Mouse (Mus musculus) heart, embryonic 11.5 days (tissue): ENCODE measurements around the gene Eomes. TPM values are rescaled to one million over a fixed set of nuclear protein-coding genes. Genes with fewer than 3 reads are reported as not detected.
A peak's percentile ranks its signal among the peaks of the same experiment; 100 is the strongest.

ENCODE experiments used
- ATAC-seq: fragments of 200-750 bp; cut with Nextera tagmentation; replicated peaks from 2 replicates; pipeline ENCODE4 v1.8.0; 2017; ENCODE audit warnings: moderate library complexity; ENCODE audit not compliant: insufficient number of reproducible peaks, low FRiP score, low TSS enrichment
- H3K27ac ChIP-seq: fragments of 300-500 bp; sonication (generic); 2 replicates; pipeline ENCODE4 v1.5.1; 2014; ENCODE audit warnings: mild to moderate bottlenecking, low read depth, low read length
- H3K27me3 ChIP-seq: fragments of 300-500 bp; sonication (generic); 2 replicates; pipeline ENCODE4 v1.6.1; 2014; ENCODE audit warnings: mild to moderate bottlenecking, low read length, mixed read lengths; ENCODE audit not compliant: control insufficient read depth, insufficient read depth
- H3K36me3 ChIP-seq: fragments of 300-500 bp; sonication (generic); 2 replicates; pipeline ENCODE4 v1.6.1; 2014; ENCODE audit warnings: mild to moderate bottlenecking, low read length, moderate library complexity, mixed read lengths; ENCODE audit not compliant: control insufficient read depth, insufficient read depth
- H3K4me1 ChIP-seq: fragments of 300-500 bp; sonication (generic); 2 replicates; pipeline ENCODE4 v1.6.1; 2014; ENCODE audit warnings: low read length; ENCODE audit not compliant: control insufficient read depth, insufficient read depth
- H3K4me2 ChIP-seq: fragments of 300-500 bp; sonication (generic); 2 replicates; pipeline ENCODE4 v1.6.1; 2014; ENCODE audit warnings: mild to moderate bottlenecking, moderate library complexity
- H3K4me3 ChIP-seq: fragments of 300-500 bp; sonication (generic); 2 replicates; pipeline ENCODE4 v1.5.1; 2014; ENCODE audit warnings: low read depth, low read length
- H3K9ac ChIP-seq: fragments of 300-500 bp; sonication (generic); 2 replicates; pipeline ENCODE4 v1.6.1; 2014; ENCODE audit warnings: mild to moderate bottlenecking, low read depth, low read length, moderate library complexity
- H3K9me3 ChIP-seq: fragments of 300-500 bp; sonication (generic); replicated peaks from 2 replicates; pipeline ENCODE4 v1.6.1; 2016; ENCODE audit warnings: low read length; ENCODE audit not compliant: control insufficient read depth
- WGBS: fragments of 180-500 bp; shearing (Covaris S2); extraction: QIAGEN DNeasy Blood & Tissue Kit; methylation state at CpG from one replicate; pipeline ENCODE4 v1.1.7; 2014; ENCODE audit not compliant: insufficient replicate concordance; 5-methylcytosine and 5-hydroxymethylcytosine counted together
- polyA plus RNA-seq: library from polyadenylated mRNA; unstranded; fragments of >200 nt; fragmentation: Nextera tagmentation; extraction: Ambion mirVana; gene quantifications from 2 replicates; pipeline ENCODE4 v1.2.1, GENCODE M21; 2014

The Eomes gene
- polyA plus RNA-seq, 1 experiment from 2014 or later: 0.17 TPM

DNA sequence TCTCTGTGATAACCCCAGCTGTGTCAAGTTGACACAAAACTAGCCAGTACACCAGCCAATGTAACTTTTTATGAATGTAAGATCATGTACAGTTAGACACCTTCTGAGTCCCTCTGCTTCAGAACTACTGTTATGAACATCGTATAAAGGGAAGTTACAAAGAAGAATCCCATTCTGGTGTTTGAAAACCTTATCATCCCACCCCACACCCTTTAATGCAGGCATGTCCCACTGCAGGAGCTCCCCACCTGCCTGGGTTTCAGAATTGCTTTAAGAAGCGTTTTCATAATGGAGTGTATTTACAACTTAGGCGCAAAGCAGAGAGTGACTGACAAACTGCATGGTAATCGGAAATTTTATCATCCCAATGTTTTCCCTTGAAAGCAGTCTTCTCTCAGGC is 13.2 kb downstream of the Eomes start:
- Histone ChIP-seq H3K9me3 (no peaks in the 10 kb centered on the region), H3K27ac (no peak overlapping the region), H3K4me3 (no peak overlapping the region), H3K9ac (no peak overlapping the region), H3K27me3 (peaks cover 23% of the 10 kb centered on the region), H3K4me2 (no peak overlapping the region), H3K36me3 (no peaks in the 10 kb centered on the region), H3K4me1 (peaks cover 2% of the 10 kb centered on the region; the same call in 1 of the 2 replicates)
- ATAC-seq: no peak
- 76% methylated on average over 4 of the region's 4 CpGs for WGBS

- peaks cover 2% of the 10 kb centered on the region; the same call in 1 of the 2 replicates for H3K4me1 ChIP-seq
- 84% methylated on average over 8 of the region's 8 CpGs for WGBS
- peaks cover 4% of the 10 kb centered on the region for H3K27me3 ChIP-seq
- no peak overlapping the region for H3K27ac ChIP-seq
- H3K36me3 ChIP-seq: no peaks in the 10 kb centered on the region
- no peaks in the 10 kb centered on the region for H3K9me3 ChIP-seq
- no peak overlapping the region for H3K4me2 ChIP-seq
- no peak for ATAC-seq
- no peak overlapping the region for H3K4me3 ChIP-seq
- H3K9ac ChIP-seq: no peak overlapping the region
Observed at GRCm38 (mm10) chr9:118492932-118493698, 15.1 kb downstream of the Eomes start.

DNA sequence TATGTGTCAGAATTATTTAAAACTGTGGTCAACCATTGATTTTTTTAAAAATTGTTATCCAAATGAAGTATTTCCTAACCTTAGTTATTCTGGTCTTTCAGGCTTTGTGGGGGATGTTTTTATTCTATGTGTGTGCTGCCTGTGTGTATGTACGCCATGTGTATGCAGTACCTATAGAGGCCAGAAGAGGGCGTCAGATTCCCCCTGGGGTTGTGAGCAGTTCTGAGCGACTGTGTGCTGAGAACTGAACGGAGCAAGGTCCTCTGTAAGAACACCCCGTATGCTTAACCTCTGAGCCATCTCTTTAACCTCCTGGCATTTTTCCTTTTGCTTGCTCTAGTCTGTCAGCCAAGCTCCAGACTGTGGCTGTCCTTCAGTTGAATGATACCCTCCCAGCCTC is 16.1 kb downstream of the Eomes start:
- 85% methylated on average over 5 of the region's 5 CpGs for WGBS
- H3K4me2 ChIP-seq: no peak overlapping the region
- H3K4me1 ChIP-seq: no peaks in the 10 kb centered on the region; the same call in 1 of the 2 replicates
- no peak for ATAC-seq
- no peak overlapping the region for H3K27ac ChIP-seq
- H3K36me3 ChIP-seq: no peaks in the 10 kb centered on the region
- H3K9ac ChIP-seq: no peak overlapping the region
- H3K4me3 ChIP-seq: no peak overlapping the region
- H3K9me3 ChIP-seq: no peaks in the 10 kb centered on the region
- peaks cover under 1% of the 10 kb centered on the region; the same call in 1 of the 2 replicates for H3K27me3 ChIP-seq

DNA sequence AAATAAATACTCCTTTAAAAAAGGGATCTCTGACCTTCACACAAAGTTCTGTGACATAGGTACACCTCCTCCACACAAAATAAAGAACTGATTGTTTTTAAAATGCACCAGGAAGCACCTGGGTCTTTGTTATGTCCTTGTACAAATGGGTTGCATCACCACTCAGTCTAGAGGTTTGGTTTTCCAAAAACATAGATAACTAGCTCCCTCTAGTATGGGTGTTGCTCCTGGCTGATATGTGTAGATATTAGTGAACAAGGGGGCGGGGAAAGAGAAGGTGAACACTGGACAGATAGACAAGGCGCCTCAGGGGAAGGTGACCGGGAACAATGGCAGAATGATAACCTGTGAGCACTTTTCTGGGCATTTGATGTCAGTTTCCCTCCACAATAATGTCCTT is 17.9 kb downstream of the Eomes start:
- no peak overlapping the region for H3K4me3 ChIP-seq
- H3K4me2 ChIP-seq: no peak overlapping the region
- no peak overlapping the region for H3K27ac ChIP-seq
- no peak for ATAC-seq
- 78% methylated on average over 3 of the region's 3 CpGs for whole genome bisulfite sequencing
- H3K9me3 ChIP-seq: no peaks in the 10 kb centered on the region
- H3K36me3 ChIP-seq: no peaks in the 10 kb centered on the region
- H3K27me3 ChIP-seq: no peaks in the 10 kb centered on the region
- H3K4me1 ChIP-seq: no peaks in the 10 kb centered on the region
- no peak overlapping the region for H3K9ac ChIP-seq

DNA sequence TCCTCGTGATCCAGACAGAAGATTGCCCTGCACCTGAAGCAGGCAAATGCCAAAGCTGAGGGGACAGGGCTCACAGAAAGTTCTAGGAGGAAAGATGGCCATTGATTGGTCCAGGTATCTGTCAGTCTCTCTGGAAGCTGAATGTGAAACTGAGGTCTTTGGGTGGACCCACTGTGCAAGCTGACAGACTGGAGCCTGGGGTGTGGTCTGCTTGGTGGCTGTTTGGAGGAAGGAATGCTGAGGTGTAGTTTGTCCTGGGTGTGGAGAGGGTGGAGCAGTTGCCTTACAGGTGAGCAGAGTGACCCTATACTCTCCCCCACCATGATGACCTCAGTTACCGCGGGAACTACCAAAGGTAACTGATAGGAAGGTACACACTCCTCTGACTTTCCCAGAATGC is 18.9 kb downstream of the Eomes start:
- Histone ChIP-seq H3K4me2 (no peak overlapping the region), H3K4me3 (no peak overlapping the region), H3K36me3 (no peaks in the 10 kb centered on the region), H3K9me3 (no peaks in the 10 kb centered on the region), H3K27ac (no peak overlapping the region), H3K4me1 (no peaks in the 10 kb centered on the region), H3K27me3 (no peaks in the 10 kb centered on the region), H3K9ac (no peak overlapping the region)
- no peak for ATAC-seq
- WGBS: 75% methylated on average over 3 of the region's 3 CpGs

DNA sequence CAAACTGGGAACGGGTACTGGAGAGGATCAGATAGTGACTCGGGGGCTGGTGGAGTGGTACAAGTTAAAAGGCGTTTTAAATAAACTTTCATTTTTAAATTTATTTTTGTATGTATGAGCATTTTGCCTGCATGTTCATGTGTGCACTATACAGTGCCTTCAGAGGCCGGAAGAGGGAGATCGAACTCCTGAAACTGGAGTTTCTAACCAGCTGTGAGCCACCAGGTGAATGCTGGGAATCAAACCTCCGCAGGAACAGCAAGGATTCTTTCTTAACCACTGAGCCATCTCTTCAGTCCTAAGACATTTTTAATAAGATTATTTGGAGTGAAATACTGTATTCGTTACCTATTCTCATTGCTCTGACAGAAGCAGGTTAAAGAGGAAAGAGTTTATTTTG is 20.0 kb downstream of the Eomes start:
- no peak overlapping the region for H3K4me2 ChIP-seq
- no peak overlapping the region for H3K9ac ChIP-seq
- H3K36me3 ChIP-seq: no peaks in the 10 kb centered on the region
- no peaks in the 10 kb centered on the region for H3K4me1 ChIP-seq
- no peak for ATAC-seq
- 56% methylated on average over 7 of the region's 7 CpGs for WGBS
- no peaks in the 10 kb centered on the region for H3K27me3 ChIP-seq
- H3K4me3 ChIP-seq: no peak overlapping the region
- no peak overlapping the region for H3K27ac ChIP-seq
- H3K9me3 ChIP-seq: no peaks in the 10 kb centered on the region

GRCm38 (mm10) chr9:118500963-118501362 is 23.0 kb downstream of the Eomes start:
- no peak overlapping the region for H3K4me3 ChIP-seq
- H3K27me3 ChIP-seq: no peaks in the 10 kb centered on the region
- H3K36me3 ChIP-seq: no peaks in the 10 kb centered on the region
- H3K9ac ChIP-seq: no peak overlapping the region
- no peaks in the 10 kb centered on the region for H3K9me3 ChIP-seq
- H3K27ac ChIP-seq: no peak overlapping the region
- ATAC-seq: no peak
- no peak overlapping the region for H3K4me2 ChIP-seq
- WGBS: 76% methylated on average over 6 of the region's 6 CpGs
- no peaks in the 10 kb centered on the region for H3K4me1 ChIP-seq

DNA sequence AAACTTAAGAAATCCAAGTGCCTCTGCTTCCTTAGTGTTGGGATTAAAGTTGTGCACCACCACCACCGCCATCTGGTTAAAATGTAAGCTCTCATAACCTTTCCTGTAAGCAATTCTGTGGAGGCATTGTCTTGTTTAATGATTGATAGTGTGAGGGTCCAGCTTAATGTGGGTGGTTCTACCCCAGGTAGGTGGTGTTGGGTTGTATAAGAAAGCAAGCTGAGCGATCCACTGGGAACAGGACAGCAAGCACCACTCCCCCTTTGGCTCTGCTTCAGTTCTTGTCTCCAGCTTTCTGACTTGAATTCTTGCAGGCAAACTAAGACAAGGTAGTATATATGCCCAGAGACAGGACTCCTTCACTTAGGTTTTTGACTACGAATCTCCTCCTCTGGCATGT is 26.6 kb downstream of the Eomes start:
- no peak overlapping the region for H3K4me2 ChIP-seq
- H3K4me1 ChIP-seq: peaks cover 16% of the 10 kb centered on the region
- WGBS: 91% methylated on average over 3 of the region's 3 CpGs
- no peak overlapping the region for H3K9ac ChIP-seq
- H3K27me3 ChIP-seq: no peaks in the 10 kb centered on the region
- no peaks in the 10 kb centered on the region for H3K36me3 ChIP-seq
- H3K27ac ChIP-seq: no peak overlapping the region
- ATAC-seq: no peak
- H3K4me3 ChIP-seq: no peak overlapping the region
- no peaks in the 10 kb centered on the region for H3K9me3 ChIP-seq

DNA sequence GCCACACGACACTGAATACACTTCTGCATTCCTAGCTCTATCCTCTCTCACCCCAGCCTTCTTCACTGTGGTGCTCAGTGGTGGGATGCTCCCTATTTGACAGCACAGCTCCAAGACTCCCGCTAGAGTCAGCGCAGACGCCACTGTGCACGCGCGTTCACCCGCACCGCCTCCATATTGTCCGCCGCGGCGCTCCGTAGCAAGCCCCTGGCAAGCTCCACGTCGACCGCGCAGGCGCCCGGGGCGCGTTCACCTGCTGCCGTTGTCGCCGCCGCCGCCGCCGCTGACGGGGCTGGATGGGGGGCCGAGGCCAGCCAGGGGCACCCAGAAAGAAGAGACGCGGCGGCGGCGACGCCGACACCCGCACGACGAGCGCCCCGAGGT is 28.0 kb downstream of the Eomes start, which contains the start of gene Golga4:
TSS of gene Golga4 (plus strand) at position 248 of the 384 bp plus-strand sequence.
- H3K27me3 ChIP-seq: no peaks in the 10 kb centered on the region
- H3K27ac ChIP-seq: peak within 1 kb of the TSS; percentile 57
- peaks cover 27% of the 10 kb centered on the region for H3K4me1 ChIP-seq
- under 1% methylated on average over 43 of the region's 43 CpGs for WGBS
- H3K36me3 ChIP-seq: no peaks in the 10 kb centered on the region
- peak within 1 kb of the TSS; percentile 92 for H3K9ac ChIP-seq
- peak within 1 kb of the TSS; percentile 88 for H3K4me3 ChIP-seq
- H3K9me3 ChIP-seq: no peaks in the 10 kb centered on the region
- peak within 1 kb of the TSS; percentile 84 for H3K4me2 ChIP-seq
- ATAC-seq: peak; percentile 77; the same call in 1 of the 2 replicates
